Comparison of ENCODE assay signal across 18 mouse cellular contexts in genomic region chr6:139103397-139103796, GRCm38 (mm10).
"Had no signal": no experiment of that assay in that cellular context is flagged by ENCODE, and none has a peak within 500 bp of the region (broad histone marks: within the 10 kb centered on the region; RNA-seq: fewer than 3 reads in every experiment).

No protein-coding gene starts in this region.

- H3K27me3 ChIP-seq: liver, embryonic 13.5 days; liver, embryonic 15.5 days; lung, embryonic 15.5 days; megakaryocyte, embryonic 14.5 days; midbrain, embryonic 13.5 days; neural tube, embryonic 13.5 days; stomach, embryonic 15.5 days had no signal

- H3K9me3 ChIP-seq: liver, embryonic 13.5 days; liver, embryonic 15.5 days; lung, embryonic 15.5 days; midbrain, embryonic 13.5 days; neural tube, embryonic 13.5 days; stomach, embryonic 15.5 days had no signal

- H3K9ac ChIP-seq: liver, embryonic 13.5 days; liver, embryonic 15.5 days; liver, postnatal 0 days; lung, embryonic 15.5 days; midbrain, embryonic 13.5 days; neural tube, embryonic 13.5 days; stomach, embryonic 15.5 days had no signal

- H3K27ac ChIP-seq: liver, embryonic 13.5 days; liver, embryonic 15.5 days; lung, embryonic 15.5 days; macrophage; midbrain, embryonic 13.5 days; neural tube, embryonic 13.5 days; stomach, embryonic 15.5 days; stomach, postnatal 0 days had no signal

- H3K36me3 ChIP-seq: liver, embryonic 13.5 days; liver, embryonic 15.5 days; lung, embryonic 15.5 days; midbrain, embryonic 13.5 days; neural tube, embryonic 13.5 days; stomach, embryonic 15.5 days had no signal

- H3K4me2 ChIP-seq: liver, embryonic 13.5 days; liver, embryonic 15.5 days; lung, embryonic 15.5 days; midbrain, embryonic 13.5 days; neural tube, embryonic 13.5 days; stomach, embryonic 15.5 days had no signal

- H3K4me1 ChIP-seq: liver, embryonic 13.5 days; liver, embryonic 15.5 days; lung, embryonic 15.5 days; megakaryocyte, embryonic 14.5 days; midbrain, embryonic 13.5 days; neural tube, embryonic 13.5 days; stomach, embryonic 15.5 days had no signal

- DNase-seq: liver, embryonic 13.5 days; liver, postnatal 0 days; lung, adult 2 months; lung, postnatal 14 days; lung, postnatal 36 days; right cerebral cortex, postnatal 14 days; thymus, adult 2 months; thymus, postnatal 25 days; thymus, postnatal 4 days had no signal

- ATAC-seq: liver, postnatal 0 days; lung, postnatal 0 days; midbrain, embryonic 13.5 days had no signal

- H3K4me3 ChIP-seq: liver, embryonic 13.5 days; liver, embryonic 15.5 days; lung, embryonic 15.5 days; megakaryocyte, embryonic 14.5 days; midbrain, embryonic 13.5 days; neural tube, embryonic 13.5 days; stomach, embryonic 15.5 days had no signal
